Mouse (Mus musculus) MEL (cell line): Measurements from ENCODE around the gene Med1.

Source experiments
- CHD2 ChIP-seq: IDR thresholded peaks from 2 replicates; pipeline ENCODE4 v1.6.1; 2011; ENCODE audit warnings: low read length, improper control_type of control experiment
- CTCF ChIP-seq, 3 experiments: IDR thresholded peaks in 2 of 3; conservative IDR thresholded peaks in 1 of 3; 2 replicates each; pipeline ENCODE4 v1.5.1; 2011 to 2012; ENCODE audit warnings: low read length in 3 of 3, low read depth in 2 of 3, mild to moderate bottlenecking in 2 of 3, improper control_type of control experiment in 1 of 3, inconsistent platforms in 1 of 3, mixed read lengths in 1 of 3, moderate library complexity in 1 of 3; ENCODE audit not compliant: control insufficient read depth in 1 of 3, insufficient read depth in 1 of 3, poor library complexity in 1 of 3, severe bottlenecking in 1 of 3
- EP300 ChIP-seq, 2 experiments: IDR thresholded peaks; 2 replicates each; pipeline ENCODE4 v1.6.1; 2011; ENCODE audit warnings: improper control_type of control experiment in 2 of 2, low read length in 2 of 2, low read depth in 1 of 2, mild to moderate bottlenecking in 1 of 2
- GABPA ChIP-seq: IDR thresholded peaks from 2 replicates; pipeline ENCODE4 v1.6.1; 2012; ENCODE audit warnings: low read depth, mild to moderate bottlenecking, inconsistent platforms, low read length, improper control_type of control experiment, moderate library complexity
- KAT2A ChIP-seq: conservative IDR thresholded peaks from 2 replicates; pipeline ENCODE4 v1.6.1; 2012; ENCODE audit warnings: low read depth, low read length, improper control_type of control experiment, inconsistent platforms
- MAX ChIP-seq: IDR thresholded peaks from 2 replicates; pipeline ENCODE4 v1.6.1; 2011; ENCODE audit warnings: low read length, improper control_type of control experiment
- MYC ChIP-seq: IDR thresholded peaks from 2 replicates; pipeline ENCODE4 v1.6.1; 2011; ENCODE audit warnings: low read depth, mild to moderate bottlenecking, low read length, improper control_type of control experiment, moderate library complexity
- NRF1 ChIP-seq: IDR thresholded peaks from 2 replicates; pipeline ENCODE4 v1.6.1; 2014; ENCODE audit warnings: low read depth, mild to moderate bottlenecking, inconsistent platforms, low read length, improper control_type of control experiment, moderate library complexity; ENCODE audit not compliant: poor library complexity, insufficient read depth, severe bottlenecking
- POLR2A ChIP-seq, 2 experiments: IDR thresholded peaks; 2 replicates each; pipeline ENCODE4 v1.6.1; 2011 to 2012; ENCODE audit warnings: low read length in 2 of 2, mild to moderate bottlenecking in 2 of 2, control low read depth in 1 of 2, improper control_type of control experiment in 1 of 2, low read depth in 1 of 2, moderate library complexity in 1 of 2; ENCODE audit not compliant: control insufficient read depth in 1 of 2, insufficient read depth in 1 of 2, poor library complexity in 1 of 2
- POLR2AphosphoS5 ChIP-seq: IDR thresholded peaks from 2 replicates; pipeline ENCODE4 v1.6.1; 2012; ENCODE audit warnings: low read depth, borderline replicate concordance, mild to moderate bottlenecking, inconsistent platforms, low read length, moderate library complexity, mixed read lengths
- RAD21 ChIP-seq: IDR thresholded peaks from 2 replicates; pipeline ENCODE4 v1.6.1; 2011; ENCODE audit warnings: mild to moderate bottlenecking, low read depth, low read length, improper control_type of control experiment
- RCOR1 ChIP-seq: IDR thresholded peaks from 2 replicates; pipeline ENCODE4 v1.6.1; 2012; ENCODE audit warnings: low read depth, mild to moderate bottlenecking, inconsistent platforms, low read length, improper control_type of control experiment
- USF1 ChIP-seq: IDR thresholded peaks from 2 replicates; pipeline ENCODE4 v1.6.1; 2014; ENCODE audit warnings: low read depth, mild to moderate bottlenecking, inconsistent platforms, low read length, improper control_type of control experiment, moderate library complexity
- ZNF384 ChIP-seq: IDR thresholded peaks from 2 replicates; pipeline ENCODE4 v1.6.1; 2012; ENCODE audit warnings: low read depth, mild to moderate bottlenecking, inconsistent platforms, low read length, improper control_type of control experiment

DNA sequence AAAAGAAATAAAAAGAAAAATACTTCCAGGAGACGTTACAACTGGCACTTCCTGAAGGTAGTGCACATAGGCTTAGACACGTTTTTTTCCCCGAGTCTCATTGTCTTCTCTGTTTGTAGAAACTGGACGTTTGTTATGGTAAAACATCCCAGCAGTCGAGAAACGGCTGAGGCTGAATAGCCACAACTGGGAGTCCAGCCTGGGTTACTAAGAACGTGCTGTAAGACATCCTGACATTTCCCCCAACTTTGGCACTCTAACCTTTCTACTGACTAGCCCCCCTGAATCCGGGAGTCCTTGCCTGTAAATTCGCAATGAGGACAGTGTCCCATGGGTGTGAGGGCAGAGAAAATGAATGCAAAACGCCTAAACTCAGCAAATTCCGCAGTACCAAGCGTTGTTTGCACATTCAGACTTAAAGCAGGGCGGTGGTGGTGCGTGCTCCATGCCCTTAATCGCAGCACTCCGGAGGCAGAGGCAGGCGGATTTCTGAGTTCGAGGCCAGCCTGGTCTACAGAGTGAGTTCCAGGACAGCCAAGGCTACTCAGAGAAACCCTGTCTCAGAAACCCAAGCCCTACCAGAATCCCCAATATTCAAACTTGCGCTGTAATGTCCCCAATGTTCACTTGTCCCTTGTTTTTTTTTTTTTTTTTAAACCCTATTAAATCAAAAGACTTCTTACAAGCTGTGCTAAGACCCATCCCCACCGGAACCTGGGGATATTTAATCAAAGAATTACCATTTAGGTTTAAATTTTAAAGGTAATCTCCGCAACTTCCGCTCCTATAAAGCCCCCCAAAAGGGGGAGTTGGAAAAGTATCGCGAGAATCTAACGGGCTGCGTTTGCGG, 8.9 kb upstream of the Med1 start:
- no peak for TF ChIP-seq CTCF (IDR thresholded peaks at IDR 0.05 in 2 of 3, conservative IDR thresholded peaks at IDR 0.05 in 1 of 3; ENCODE audit: control insufficient read depth in 1 of 3, insufficient read depth in 1 of 3, low read depth in 2 of 3, low read length in 3 of 3, poor library complexity in 1 of 3, severe bottlenecking in 1 of 3)
- no peak for TF ChIP-seq CHD2
- no peak for TF ChIP-seq MAX
- TF ChIP-seq EP300 (IDR thresholded peaks at IDR 0.05; ENCODE audit: low read depth in 1 of 2, low read length in 2 of 2): no peak
- TF ChIP-seq MYC: peak; percentile 52; the same call in 1 of the 2 replicates
- TF ChIP-seq NRF1: no peak
- no peak for TF ChIP-seq RCOR1
- no peak; the same call in 1 of the 2 replicates for TF ChIP-seq KAT2A
- no peak for TF ChIP-seq USF1
- TF ChIP-seq POLR2AphosphoS5: no peak
- TF ChIP-seq POLR2A (IDR thresholded peaks at IDR 0.05; ENCODE audit: control insufficient read depth in 1 of 2, insufficient read depth in 1 of 2, low read depth in 1 of 2, low read length in 2 of 2, poor library complexity in 1 of 2): peak in 1 of 2 experiments; percentile 31; a peak in 1 of 4 replicates
- TF ChIP-seq ZNF384: peak; percentile 71
- TF ChIP-seq RAD21: no peak
- no peak for TF ChIP-seq GABPA
